Mouse (Mus musculus): ENCODE results near the gene Mitf. TPM values are rescaled to one million over a fixed set of nuclear protein-coding genes. Genes with fewer than 3 reads are reported as not detected.

Gene Mitf
- polyA plus RNA-seq, 1 experiment from 2014 or later: 3.1 TPM

GRCm38 (mm10) chr6:97961776-97962175, 154.9 kb downstream of the Mitf start:
- H3K4me2 ChIP-seq (replicated peaks): no peak overlapping the region
- 26% methylated on average over 2 of the region's 2 CpGs for WGBS
- no peaks in the 10 kb centered on the region for H3K36me3 ChIP-seq (replicated peaks; ENCODE audit: control insufficient read depth, insufficient read depth)
- no peaks in the 10 kb centered on the region for H3K4me1 ChIP-seq (replicated peaks; ENCODE audit: control insufficient read depth, insufficient read depth, low read length)
- H3K4me3 ChIP-seq (replicated peaks; ENCODE audit: low read length): no peak overlapping the region
- no peaks in the 10 kb centered on the region for H3K27me3 ChIP-seq (ENCODE audit: control insufficient read depth, insufficient read depth, low read length)
- H3K9me3 ChIP-seq (ENCODE audit: control insufficient read depth, low read length): no peaks in the 10 kb centered on the region
- ATAC-seq (ENCODE audit: low FRiP score) (no peak), DNase-seq (ENCODE audit: low spot score) (no peak)
- H3K27ac ChIP-seq: no peak overlapping the region
- no peak overlapping the region for H3K9ac ChIP-seq

- ATAC-seq (ENCODE audit: low FRiP score) (no peak), DNase-seq (ENCODE audit: low spot score) (no peak)
- 89% methylated on average over 1 of the region's 1 CpGs for WGBS
Measured at GRCm38 (mm10) chr6:97962311-97962710, 155.5 kb downstream of the Mitf start.

GRCm38 (mm10) chr6:97964750-97965149, 157.9 kb downstream of the Mitf start:
- no peak overlapping the region for H3K27ac ChIP-seq
- no peaks in the 10 kb centered on the region for H3K27me3 ChIP-seq (ENCODE audit: control insufficient read depth, insufficient read depth, low read length)
- no peak overlapping the region for H3K9ac ChIP-seq
- no peaks in the 10 kb centered on the region for H3K9me3 ChIP-seq (ENCODE audit: control insufficient read depth, low read length)
- DNase-seq (ENCODE audit: low spot score) (no peak), ATAC-seq (ENCODE audit: low FRiP score) (no peak)
- WGBS: 71% methylated on average over 3 of the region's 3 CpGs
- no peaks in the 10 kb centered on the region for H3K36me3 ChIP-seq (replicated peaks; ENCODE audit: control insufficient read depth, insufficient read depth)
- no peak overlapping the region for H3K4me3 ChIP-seq (replicated peaks; ENCODE audit: low read length)
- no peaks in the 10 kb centered on the region for H3K4me1 ChIP-seq (replicated peaks; ENCODE audit: control insufficient read depth, insufficient read depth, low read length)
- H3K4me2 ChIP-seq (replicated peaks): no peak overlapping the region

More at GRCm38 (mm10) chr6:97962311-97962710, 155.5 kb downstream of the Mitf start:
- Histone ChIP-seq H3K4me1 (replicated peaks; ENCODE audit: control insufficient read depth, insufficient read depth, low read length) (no peaks in the 10 kb centered on the region), H3K4me3 (replicated peaks; ENCODE audit: low read length) (no peak overlapping the region), H3K9ac (no peak overlapping the region), H3K27ac (no peak overlapping the region), H3K27me3 (ENCODE audit: control insufficient read depth, insufficient read depth, low read length) (no peaks in the 10 kb centered on the region), H3K36me3 (replicated peaks; ENCODE audit: control insufficient read depth, insufficient read depth) (no peaks in the 10 kb centered on the region), H3K9me3 (ENCODE audit: control insufficient read depth, low read length) (no peaks in the 10 kb centered on the region), H3K4me2 (replicated peaks) (no peak overlapping the region)

- H3K27me3 ChIP-seq (ENCODE audit: control insufficient read depth, insufficient read depth, low read length): no peaks in the 10 kb centered on the region
- H3K9ac ChIP-seq: no peak overlapping the region
- H3K4me1 ChIP-seq (replicated peaks; ENCODE audit: control insufficient read depth, insufficient read depth, low read length): no peaks in the 10 kb centered on the region
- DNase-seq (ENCODE audit: low spot score): no peak
- ATAC-seq (ENCODE audit: low FRiP score): no peak
- H3K9me3 ChIP-seq (ENCODE audit: control insufficient read depth, low read length): no peaks in the 10 kb centered on the region
- H3K36me3 ChIP-seq (replicated peaks; ENCODE audit: control insufficient read depth, insufficient read depth): no peaks in the 10 kb centered on the region
- 40% methylated on average over 9 of the region's 9 CpGs for WGBS
- no peak overlapping the region for H3K27ac ChIP-seq
- no peak overlapping the region for H3K4me3 ChIP-seq (replicated peaks; ENCODE audit: low read length)
- H3K4me2 ChIP-seq (replicated peaks): no peak overlapping the region
Measured at GRCm38 (mm10) chr6:97981668-97982067, 174.8 kb downstream of the Mitf start.

GRCm38 (mm10) chr6:97985658-97986057, 178.8 kb downstream of the Mitf start:
- Histone ChIP-seq H3K4me3 (replicated peaks; ENCODE audit: low read length) (no peak overlapping the region), H3K9me3 (ENCODE audit: control insufficient read depth, low read length) (no peaks in the 10 kb centered on the region), H3K36me3 (replicated peaks; ENCODE audit: control insufficient read depth, insufficient read depth) (no peaks in the 10 kb centered on the region), H3K4me2 (replicated peaks) (no peak overlapping the region), H3K27me3 (ENCODE audit: control insufficient read depth, insufficient read depth, low read length) (no peaks in the 10 kb centered on the region), H3K9ac (no peak overlapping the region), H3K4me1 (replicated peaks; ENCODE audit: control insufficient read depth, insufficient read depth, low read length) (no peaks in the 10 kb centered on the region), H3K27ac (no peak overlapping the region)
- DNase-seq (ENCODE audit: low spot score) (no peak), ATAC-seq (ENCODE audit: low FRiP score) (no peak)
- WGBS: 78% methylated on average over 9 of the region's 9 CpGs

- Histone ChIP-seq H3K4me1 (replicated peaks; ENCODE audit: control insufficient read depth, insufficient read depth, low read length) (0 out of 2 replicates have a peak, but pooled peaks cover 3% of the 10 kb centered on the region), H3K9me3 (ENCODE audit: control insufficient read depth, low read length) (no peaks in the 10 kb centered on the region), H3K9ac (no peak overlapping the region), H3K27me3 (ENCODE audit: control insufficient read depth, insufficient read depth, low read length) (no peaks in the 10 kb centered on the region), H3K27ac (no peak overlapping the region), H3K36me3 (replicated peaks; ENCODE audit: control insufficient read depth, insufficient read depth) (no peaks in the 10 kb centered on the region), H3K4me3 (replicated peaks; ENCODE audit: low read length) (no peak overlapping the region), H3K4me2 (replicated peaks) (no peak overlapping the region)
- ATAC-seq (ENCODE audit: low FRiP score) (no peak), DNase-seq (ENCODE audit: low spot score) (no peak)
- 80% methylated on average over 3 of the region's 3 CpGs for WGBS
Measured at GRCm38 (mm10) chr6:97986417-97986816, 179.6 kb downstream of the Mitf start.

- WGBS: 92% methylated on average over 12 of the region's 12 CpGs
- H3K4me1 ChIP-seq (replicated peaks; ENCODE audit: control insufficient read depth, insufficient read depth, low read length): peaks cover 9% of the 10 kb centered on the region; the same call in 1 of the 2 replicates
- DNase-seq (ENCODE audit: low spot score) (no peak), ATAC-seq (ENCODE audit: low FRiP score) (no peak)
- H3K9ac ChIP-seq: no peak overlapping the region
- H3K27me3 ChIP-seq (ENCODE audit: control insufficient read depth, insufficient read depth, low read length): no peaks in the 10 kb centered on the region
- H3K9me3 ChIP-seq (ENCODE audit: control insufficient read depth, low read length): no peaks in the 10 kb centered on the region
- no peak overlapping the region for H3K4me2 ChIP-seq (replicated peaks)
- no peak overlapping the region for H3K27ac ChIP-seq
- H3K4me3 ChIP-seq (replicated peaks; ENCODE audit: low read length): no peak overlapping the region
- H3K36me3 ChIP-seq (replicated peaks; ENCODE audit: control insufficient read depth, insufficient read depth): no peaks in the 10 kb centered on the region
Measured at GRCm38 (mm10) chr6:97993507-97993906, 186.7 kb downstream of the Mitf start.

GRCm38 (mm10) chr6:97995606-97996307, 188.9 kb downstream of the Mitf start:
- no peak for ATAC-seq (ENCODE audit: low FRiP score)
- whole genome bisulfite sequencing: 68% methylated on average over 11 of the region's 11 CpGs

GRCm38 (mm10) chr6:98001551-98001950, 194.7 kb downstream of the Mitf start:
- DNase-seq (ENCODE audit: low spot score): no peak
- no peaks in the 10 kb centered on the region for H3K27me3 ChIP-seq (ENCODE audit: control insufficient read depth, insufficient read depth, low read length)
- H3K36me3 ChIP-seq (replicated peaks; ENCODE audit: control insufficient read depth, insufficient read depth): no peaks in the 10 kb centered on the region
- ATAC-seq (ENCODE audit: low FRiP score): no peak
- no peak overlapping the region for H3K27ac ChIP-seq
- H3K9me3 ChIP-seq (ENCODE audit: control insufficient read depth, low read length): no peaks in the 10 kb centered on the region
- H3K4me1 ChIP-seq (replicated peaks; ENCODE audit: control insufficient read depth, insufficient read depth, low read length): no peaks in the 10 kb centered on the region
- no peak overlapping the region for H3K9ac ChIP-seq
- WGBS: 56% methylated on average over 4 of the region's 4 CpGs
- H3K4me2 ChIP-seq (replicated peaks): no peak overlapping the region
- H3K4me3 ChIP-seq (replicated peaks; ENCODE audit: low read length): no peak overlapping the region

More at GRCm38 (mm10) chr6:97995606-97996307, 188.9 kb downstream of the Mitf start:
- Histone ChIP-seq H3K9me3 (ENCODE audit: control insufficient read depth, low read length) (no peaks in the 10 kb centered on the region), H3K27ac (no peak overlapping the region), H3K9ac (no peak overlapping the region), H3K27me3 (ENCODE audit: control insufficient read depth, insufficient read depth, low read length) (no peaks in the 10 kb centered on the region), H3K4me2 (replicated peaks) (no peak overlapping the region), H3K4me3 (replicated peaks; ENCODE audit: low read length) (no peak overlapping the region), H3K4me1 (replicated peaks; ENCODE audit: control insufficient read depth, insufficient read depth, low read length) (peaks cover 9% of the 10 kb centered on the region; the same call in 1 of the 2 replicates), H3K36me3 (replicated peaks; ENCODE audit: control insufficient read depth, insufficient read depth) (no peaks in the 10 kb centered on the region)
- DNase-seq (ENCODE audit: low spot score): no peak
